Mouse (Mus musculus) bone marrow, adult 2 months (tissue): ENCODE measurements at regions not wholly inside any gene's neighbourhood (a gene's known extent, or its start where the extent isn't known, plus 50 kb on each side); places are given as distances from the start of the nearest gene placed in this dataset.

Source experiments
- CTCF ChIP-seq: fragments of 200-500 bp; IDR thresholded peaks from 2 replicates; pipeline ENCODE4 v1.5.1; 2011; ENCODE audit warnings: low read length, control low read depth; ENCODE audit not compliant: control insufficient read depth, insufficient read depth
- POLR2A ChIP-seq: fragments of 200-500 bp; IDR thresholded peaks from 2 replicates; pipeline ENCODE4 v1.6.1; 2011; ENCODE audit warnings: low read depth, mild to moderate bottlenecking, control low read depth, low read length, borderline replicate concordance; ENCODE audit not compliant: control insufficient read depth

DNA sequence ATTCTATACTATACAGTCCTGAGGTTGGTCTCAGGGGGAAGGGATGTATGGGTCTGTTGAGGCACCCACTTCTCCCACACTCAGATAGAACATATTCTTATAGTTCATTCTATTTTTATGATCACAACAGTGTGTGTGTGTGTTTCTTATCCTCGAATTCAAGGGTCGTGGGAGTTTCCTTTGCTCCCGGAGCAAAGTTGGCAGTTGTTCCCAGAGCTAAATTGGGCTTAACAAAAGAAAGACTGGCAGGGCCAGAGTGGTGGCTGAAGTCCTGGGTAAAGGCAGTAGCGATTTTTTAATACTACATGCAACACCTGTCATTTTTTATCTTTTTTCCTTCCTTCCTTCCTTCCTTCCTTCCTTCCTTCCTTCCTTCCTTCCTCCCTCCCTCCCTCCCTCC lies 131.5 kb upstream of the Sp4 start:
- TF ChIP-seq CTCF, result no peak
- no peak for TF ChIP-seq POLR2A
